Mouse (Mus musculus) C2C12 (cell line): ENCODE measurements at regions not wholly inside any gene's neighbourhood (a gene's known extent, or its start where the extent isn't known, plus 50 kb on each side); places are given as distances from the start of the nearest gene placed in this dataset.

Experiments used
- H3K27me3 ChIP-seq: one replicate; pipeline ENCODE4 v1.6.1; 2011; ENCODE audit not compliant: control insufficient read depth, insufficient read depth, insufficient read length
- H3K36me3 ChIP-seq: one replicate; pipeline ENCODE4 v1.6.1; 2011; ENCODE audit not compliant: control insufficient read depth, insufficient read depth
- H3K4me3 ChIP-seq: one replicate; pipeline ENCODE4 v1.5.1; 2011; ENCODE audit warnings: mild to moderate bottlenecking, control low read depth; ENCODE audit not compliant: poor library complexity, insufficient read depth, severe bottlenecking
- H3K79me2 ChIP-seq: one replicate; pipeline ENCODE4 v1.6.1; 2011; ENCODE audit not compliant: control insufficient read depth, insufficient read depth
- H3K79me3 ChIP-seq: one replicate; pipeline ENCODE4 v1.6.1; 2011; ENCODE audit warnings: low read depth, control low read depth
- H3ac ChIP-seq: one replicate; pipeline ENCODE3; 2011; ENCODE audit warnings: low read depth; ENCODE audit not compliant: control insufficient read depth, insufficient read length
- CEBPB ChIP-seq: IDR thresholded peaks from one replicate; pipeline ENCODE4 v1.6.1; 2011; ENCODE audit warnings: low read depth, mild to moderate bottlenecking, control low read depth, moderate library complexity
- CTCF ChIP-seq: IDR thresholded peaks from one replicate; pipeline ENCODE4 v1.5.1; 2011; ENCODE audit not compliant: control insufficient read depth, insufficient read depth, insufficient read length
- FOSL1 ChIP-seq: IDR thresholded peaks from one replicate; pipeline ENCODE4 v1.8.0; 2011; ENCODE audit warnings: mild to moderate bottlenecking, low read length; ENCODE audit not compliant: poor library complexity, insufficient read depth, severe bottlenecking
- MAX ChIP-seq: IDR thresholded peaks from one replicate; pipeline ENCODE4 v1.6.1; 2011; ENCODE audit warnings: mild to moderate bottlenecking, control low read depth
- MYOD1 ChIP-seq: IDR thresholded peaks from one replicate; pipeline ENCODE4 v1.6.1; 2011; ENCODE audit warnings: low read depth; ENCODE audit not compliant: control insufficient read depth, insufficient read length
- MYOG ChIP-seq: IDR thresholded peaks from one replicate; pipeline ENCODE4 v1.6.1; 2011; ENCODE audit not compliant: control insufficient read depth, insufficient read length; ENCODE audit errors: extremely low read depth
- USF1 ChIP-seq: IDR thresholded peaks from one replicate; pipeline ENCODE4 v1.6.1; 2011; ENCODE audit warnings: low read depth, mild to moderate bottlenecking, control low read depth, moderate library complexity

GRCm38 (mm10) chr13:51004827-51005226, 95.9 kb upstream of the Spin1 start:
- TF ChIP-seq CEBPB (no peak), MYOD1 (no peak), FOSL1 (no peak), MYOG (no peak), CTCF (no peak), USF1 (no peak), MAX (no peak)
- no peak overlapping the region for H3ac ChIP-seq
- no peaks in the 10 kb centered on the region for H3K36me3 ChIP-seq
- H3K79me2 ChIP-seq, result no peaks in the 10 kb centered on the region
- no peaks in the 10 kb centered on the region for H3K27me3 ChIP-seq
- H3K4me3 ChIP-seq, result no peak overlapping the region
- H3K79me3 ChIP-seq, result no peaks in the 10 kb centered on the region

GRCm38 (mm10) chr13:51010736-51011135, 89.9 kb upstream of the Spin1 start:
- Histone ChIP-seq H3K79me2 (no peaks in the 10 kb centered on the region), H3K27me3 (no peaks in the 10 kb centered on the region), H3K36me3 (no peaks in the 10 kb centered on the region), H3ac (no peak overlapping the region), H3K4me3 (no peak overlapping the region), H3K79me3 (no peaks in the 10 kb centered on the region)
- TF ChIP-seq CEBPB, result no peak
- no peak for TF ChIP-seq MYOG
- no peak for TF ChIP-seq MAX
- TF ChIP-seq CTCF, result no peak

- TF ChIP-seq USF1, result no peak
- no peak for TF ChIP-seq MYOG
- TF ChIP-seq MYOD1, result no peak
- no peak for TF ChIP-seq CEBPB
- no peak overlapping the region for H3K4me3 ChIP-seq
- H3K79me2 ChIP-seq, result no peaks in the 10 kb centered on the region
- no peaks in the 10 kb centered on the region for H3K27me3 ChIP-seq
- H3K36me3 ChIP-seq, result no peaks in the 10 kb centered on the region
- H3K79me3 ChIP-seq, result no peaks in the 10 kb centered on the region
- no peak overlapping the region for H3ac ChIP-seq
Observed at GRCm38 (mm10) chr13:51016209-51016608, 84.5 kb upstream of the Spin1 start.

GRCm38 (mm10) chr13:51016956-51017703, 83.5 kb upstream of the Spin1 start:
- Histone ChIP-seq H3ac (no peak overlapping the region), H3K4me3 (no peak overlapping the region), H3K79me3 (no peaks in the 10 kb centered on the region), H3K36me3 (no peaks in the 10 kb centered on the region), H3K79me2 (no peaks in the 10 kb centered on the region), H3K27me3 (no peaks in the 10 kb centered on the region)
- TF ChIP-seq MYOD1 (no peak), USF1 (no peak), CTCF (no peak)

GRCm38 (mm10) chr13:51017727-51018321, 82.9 kb upstream of the Spin1 start:
- Histone ChIP-seq H3K79me3 (no peaks in the 10 kb centered on the region), H3K27me3 (no peaks in the 10 kb centered on the region), H3ac (no peak overlapping the region), H3K4me3 (no peak overlapping the region), H3K36me3 (no peaks in the 10 kb centered on the region), H3K79me2 (no peaks in the 10 kb centered on the region)
- TF ChIP-seq CEBPB (no peak), CTCF (no peak), MYOG (no peak), USF1 (no peak), MAX (no peak), FOSL1 (no peak), MYOD1 (no peak)

GRCm38 (mm10) chr13:51018366-51018765, 82.3 kb upstream of the Spin1 start:
- Histone ChIP-seq H3K4me3 (no peak overlapping the region), H3K79me2 (no peaks in the 10 kb centered on the region), H3K79me3 (no peaks in the 10 kb centered on the region), H3K27me3 (no peaks in the 10 kb centered on the region), H3ac (no peak overlapping the region), H3K36me3 (no peaks in the 10 kb centered on the region)
- TF ChIP-seq CEBPB, result no peak
- no peak for TF ChIP-seq FOSL1
- no peak for TF ChIP-seq CTCF
- TF ChIP-seq MYOG, result no peak
- no peak for TF ChIP-seq USF1
- no peak for TF ChIP-seq MYOD1
- no peak for TF ChIP-seq MAX
